Mouse (Mus musculus) ovary, adult 18-20 months (tissue): ENCODE results near the gene Mpig6b.

ENCODE experiments used
- DNase-seq: peaks from one replicate; pipeline ENCODE4 v3.0.0; 2022; ENCODE audit warnings: low spot score, mixed read lengths

Mpig6b gene

GRCm38 (mm10) chr17:35066084-35066483 is at the start of gene Mpig6b:
Gene Mpig6b (minus strand): TSS chr17:35066184.
- no peak for DNase-seq

DNA sequence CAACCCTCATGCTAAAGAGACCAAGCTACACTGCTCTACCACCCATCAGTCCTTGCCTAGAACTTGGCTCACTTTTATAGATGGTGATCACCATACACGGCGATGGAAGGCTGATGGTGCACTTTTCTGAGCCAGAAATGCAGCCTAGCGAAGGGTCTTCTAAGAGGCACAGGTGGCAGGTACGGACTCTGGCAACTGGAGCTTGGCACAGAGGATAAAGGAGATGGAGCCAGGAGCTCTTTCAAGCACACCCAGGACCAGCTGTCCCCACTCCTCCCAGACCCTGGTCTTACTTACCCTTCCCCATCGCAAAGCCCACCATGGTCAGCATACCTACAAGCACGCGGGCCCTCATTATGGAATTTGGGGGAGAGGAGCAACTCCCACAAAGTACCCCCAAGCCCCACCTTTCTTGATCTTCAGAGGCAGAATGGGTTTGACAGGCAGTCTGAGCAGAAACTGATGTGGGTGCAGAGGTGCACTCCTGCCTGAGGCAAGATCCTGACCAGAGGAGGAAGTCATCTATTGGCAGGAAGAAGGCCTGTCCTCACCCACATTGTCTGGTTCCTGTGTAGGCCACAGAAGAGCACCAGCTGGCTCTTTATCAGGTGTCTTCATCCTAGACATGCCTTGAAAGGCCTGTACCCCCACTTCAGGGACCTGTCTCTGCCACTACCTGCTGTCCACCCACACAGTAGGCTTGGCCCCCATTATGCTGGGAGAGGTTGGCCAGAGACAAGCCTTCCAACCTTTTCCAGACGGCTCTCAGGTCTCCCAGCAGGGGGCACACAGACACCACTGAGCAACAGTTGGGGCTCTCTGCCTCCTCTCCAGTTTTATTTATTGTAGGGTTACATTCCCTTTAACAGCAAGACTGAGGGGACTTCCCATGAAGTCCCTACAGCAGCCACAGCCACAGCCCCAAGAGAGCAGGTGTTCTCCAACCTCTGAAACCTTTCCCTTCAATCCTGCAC is 49.3 kb upstream of the Mpig6b start, which contains the start of gene Ly6g5b:
Gene Ly6g5b, minus strand, starts transcription at position 383 of the 974 bp plus-strand sequence.
- no peak for DNase-seq

DNA sequence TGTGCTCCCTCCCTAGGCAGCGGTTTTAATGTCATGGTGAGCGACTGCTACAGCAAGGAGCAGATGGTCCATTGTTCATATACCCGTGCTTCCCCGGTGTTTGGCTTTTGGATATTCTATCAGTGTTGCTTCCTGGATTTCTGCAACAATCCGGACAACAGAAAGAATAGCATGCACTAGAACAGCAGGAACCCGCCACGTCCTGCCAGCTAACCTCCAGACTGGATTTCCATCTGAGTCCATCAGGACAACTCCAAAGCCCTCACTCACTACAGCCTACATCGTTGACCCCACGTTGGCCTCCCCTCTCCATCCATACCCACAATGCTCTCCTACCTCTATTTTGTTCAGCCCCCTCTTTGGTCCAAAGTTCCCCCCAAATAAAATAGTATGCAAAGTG is 45.8 kb upstream of the Mpig6b start:
- DNase-seq = no peak

GRCm38 (mm10) chr17:35108097-35108496 is 42.1 kb upstream of the Mpig6b start, which contains the start of gene Ly6g5c:
Gene Ly6g5c (plus strand): TSS chr17:35108279.
- no peak for DNase-seq

DNA sequence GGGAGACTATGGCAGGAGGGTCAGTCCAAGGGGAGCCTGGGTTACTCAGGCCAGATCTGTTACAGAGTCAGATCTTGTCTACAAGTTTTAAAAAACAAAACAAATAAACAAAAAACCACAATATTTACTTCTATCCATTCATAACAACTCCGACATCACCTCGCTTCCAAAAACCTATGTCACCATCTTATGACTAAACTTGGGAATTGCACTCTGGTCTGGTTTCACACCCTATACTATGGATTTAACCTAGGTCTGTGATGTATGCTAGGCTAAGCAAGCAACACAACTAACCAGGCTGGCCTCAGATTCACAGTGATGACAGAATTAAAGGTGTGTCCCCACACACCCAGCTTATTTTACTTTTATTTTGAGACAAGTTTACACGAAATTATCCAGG is 40.5 kb upstream of the Mpig6b start:
- no peak for DNase-seq

DNA sequence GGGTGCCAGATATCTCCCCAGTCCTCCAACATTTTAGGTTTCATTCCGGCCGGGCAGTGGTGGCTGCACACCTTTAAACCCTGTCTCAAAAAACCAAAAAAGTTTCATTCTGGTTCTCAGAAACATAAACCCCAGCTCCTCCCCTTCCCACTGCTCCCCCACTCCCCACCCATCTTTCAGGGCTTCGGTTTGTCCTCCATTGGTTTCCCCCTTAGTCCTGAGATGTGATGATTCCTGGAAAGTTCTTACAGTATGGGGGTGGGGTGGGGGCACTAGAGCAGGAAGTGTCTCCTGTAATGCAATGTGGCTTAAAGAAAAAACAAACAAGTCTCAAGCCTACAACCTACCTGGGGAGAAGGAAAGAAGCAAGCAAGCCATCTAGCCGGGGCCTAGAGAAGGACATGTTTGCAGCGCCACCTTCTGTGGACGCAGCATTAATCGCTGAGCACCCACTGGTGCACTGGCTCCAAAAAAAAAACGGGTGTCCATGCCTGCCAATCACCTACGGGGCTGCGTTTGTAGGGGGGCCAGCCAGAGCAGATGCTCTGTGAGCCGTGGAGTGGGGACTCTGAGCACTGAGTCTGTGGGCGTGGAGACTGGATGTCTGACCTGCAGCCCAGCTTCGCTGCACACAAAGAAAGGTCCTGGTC is 39.9 kb upstream of the Mpig6b start:
- no peak for DNase-seq

GRCm38 (mm10) chr17:35104754-35105153 is 38.8 kb upstream of the Mpig6b start:
- DNase-seq = no peak

DNA sequence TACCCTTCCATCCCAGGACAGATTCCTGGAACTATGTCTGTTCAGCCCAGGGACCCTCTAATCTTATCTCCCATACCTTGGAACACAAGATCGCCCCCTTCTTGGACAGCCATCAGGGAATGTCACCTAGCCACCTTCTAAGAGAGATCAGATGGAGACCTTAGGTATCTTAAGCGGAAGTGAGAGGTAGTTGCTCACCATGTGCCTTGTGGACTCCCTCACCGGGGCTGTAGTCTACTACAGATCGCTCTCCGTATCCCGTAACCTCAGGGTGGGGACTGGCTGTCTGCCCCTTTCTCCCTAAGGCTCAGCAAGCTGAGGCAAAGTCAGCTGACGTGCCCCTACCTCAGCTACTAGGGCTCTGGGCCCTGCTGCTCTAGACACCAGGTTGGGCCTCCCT is 38.1 kb upstream of the Mpig6b start:
- DNase-seq = no peak

DNA sequence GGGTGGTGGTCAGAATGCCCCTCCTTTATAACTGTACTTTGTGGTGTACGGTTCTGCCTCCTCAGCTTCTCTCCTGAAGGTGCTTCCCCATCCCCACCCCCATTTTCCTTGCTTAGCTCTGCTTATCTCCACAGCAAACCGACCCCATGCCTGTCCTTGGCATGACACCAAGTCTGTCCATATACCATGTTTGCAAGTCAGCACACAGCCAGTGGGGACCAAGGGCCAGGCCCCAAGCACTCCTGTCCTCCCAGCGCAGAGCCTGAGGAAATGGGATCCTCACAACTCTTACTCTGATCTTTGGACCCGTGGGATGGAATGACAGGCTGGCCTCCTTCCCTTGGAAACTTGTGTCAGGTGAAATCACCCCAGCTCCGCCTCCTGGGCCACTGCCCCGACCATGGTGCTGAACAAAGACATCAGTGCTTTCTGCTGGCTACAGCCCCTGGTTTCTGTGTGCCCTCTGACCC is 37.3 kb upstream of the Mpig6b start:
- DNase-seq = no peak

DNA sequence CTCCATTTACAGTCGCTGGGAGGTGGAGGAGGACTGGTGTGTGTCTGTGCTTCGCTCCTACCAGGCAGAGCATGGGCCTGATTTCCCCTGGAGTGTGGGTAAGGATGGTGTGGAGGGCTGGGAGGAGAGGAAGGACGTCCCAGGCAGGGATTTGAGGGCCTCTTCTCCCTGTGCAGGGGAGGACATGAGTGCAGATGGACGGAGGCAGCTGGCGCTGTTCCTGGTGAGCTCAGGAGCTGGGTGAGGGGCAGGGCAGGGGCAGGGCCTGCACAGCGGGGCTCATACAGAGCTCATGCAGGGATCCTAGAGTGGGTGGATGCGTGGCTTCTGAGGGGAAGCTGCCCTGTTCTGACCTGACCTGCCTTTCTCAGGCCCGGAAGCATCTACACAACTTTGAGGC is 36.3 kb upstream of the Mpig6b start:
- DNase-seq = no peak

- DNase-seq = no peak
Measured at GRCm38 (mm10) chr17:35101161-35101560, 35.2 kb upstream of the Mpig6b start.

- DNase-seq = no peak
Measured at GRCm38 (mm10) chr17:35100196-35100765, 34.3 kb upstream of the Mpig6b start.

GRCm38 (mm10) chr17:35097164-35097655 is 31.2 kb upstream of the Mpig6b start:
- no peak for DNase-seq

DNA sequence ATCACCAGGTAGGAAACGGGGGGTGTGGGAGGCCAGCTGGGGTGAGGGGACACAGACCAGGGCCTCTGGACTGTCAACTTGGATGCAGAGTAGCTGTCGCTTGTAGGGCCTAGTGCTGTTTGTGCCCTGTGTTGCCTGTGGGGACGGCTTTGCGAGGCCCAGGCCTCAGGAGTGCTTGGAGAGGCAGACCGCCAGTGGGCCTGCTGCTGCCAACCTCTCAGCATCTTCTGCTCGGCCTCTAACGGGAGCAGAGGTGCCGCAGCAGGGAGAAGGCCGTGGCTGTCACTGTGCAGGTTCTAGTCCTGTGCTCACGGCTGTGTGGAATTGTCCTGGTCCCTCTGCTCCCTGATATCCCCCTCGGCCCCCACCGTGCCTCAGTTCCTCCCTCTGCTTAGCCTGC is 30.6 kb upstream of the Mpig6b start:
- no peak for DNase-seq

- peak; percentile 51 for DNase-seq
Measured at GRCm38 (mm10) chr17:35094475-35095365, 28.7 kb upstream of the Mpig6b start.

DNA sequence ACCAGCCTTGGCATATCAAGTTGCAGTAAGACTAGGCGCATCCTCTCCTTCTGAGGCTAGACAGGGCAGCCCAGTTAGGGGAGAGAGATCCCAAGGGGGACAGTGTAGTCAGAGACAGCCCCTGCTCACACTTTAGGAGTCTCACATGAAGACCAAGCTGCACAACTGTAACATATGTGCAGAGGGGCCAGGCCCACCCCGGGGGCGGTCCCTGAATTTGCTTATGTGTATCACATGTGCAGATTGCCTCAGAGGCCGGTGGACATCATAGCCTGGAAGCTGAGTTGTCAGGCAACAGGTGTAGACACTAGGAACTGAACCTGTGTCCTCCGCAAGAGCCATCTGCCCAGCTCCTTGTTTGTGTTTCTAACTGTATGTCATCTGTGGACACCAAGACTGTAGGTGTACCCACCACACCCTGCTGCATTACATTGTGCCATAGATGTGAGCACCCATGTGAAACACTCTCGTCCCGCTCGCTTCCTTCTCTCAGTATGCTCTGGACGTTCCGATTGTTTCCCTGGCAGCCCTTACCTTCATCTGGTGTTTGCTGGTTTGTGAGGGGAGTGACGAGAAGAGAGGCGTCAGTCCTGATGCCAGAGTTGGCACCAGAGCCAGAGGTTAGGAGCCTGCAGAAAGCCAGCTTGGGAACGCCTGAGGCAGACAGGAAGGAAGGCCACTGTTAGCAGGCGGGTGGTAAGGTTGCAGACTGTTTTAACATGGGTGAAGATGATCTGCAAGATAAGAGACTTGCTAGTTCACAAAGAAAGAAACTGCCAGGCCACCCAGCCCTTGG is 26.6 kb upstream of the Mpig6b start:
- DNase-seq = no peak

- no peak for DNase-seq
Measured at GRCm38 (mm10) chr17:35090166-35090932, 24.4 kb upstream of the Mpig6b start.

- DNase-seq = peak; percentile 89
Measured at GRCm38 (mm10) chr17:35088825-35089644, 23.1 kb upstream of the Mpig6b start, which contains the start of gene Abhd16a. Gene Abhd16a (plus strand): TSS chr17:35089263.

GRCm38 (mm10) chr17:35088151-35088550 is 22.2 kb upstream of the Mpig6b start:
- no peak for DNase-seq
